Mouse (Mus musculus) right cerebral cortex, postnatal 25 days (tissue): ENCODE measurements at regions not wholly inside any gene's neighbourhood (a gene's known extent, or its start where the extent isn't known, plus 50 kb on each side); places are given as distances from the start of the nearest gene placed in this dataset.
"Not testable (repeated sequence)": the region's sequence is repeated elsewhere in the genome, so short reads cannot be mapped to it uniquely, and the experiment has no call there.

Experiments
- DNase-seq: peaks from one replicate; pipeline ENCODE4 v3.0.0; 2022

GRCm38 (mm10) chr12:109749711-109750243, 149.6 kb upstream of the Rtl1 start:
- DNase-seq: peak; percentile 86

- DNase-seq: no peak
These were observed 154.9 kb upstream of the Rtl1 start for GRCm38 (mm10) chr12:109754986-109755385.

GRCm38 (mm10) chr12:109764293-109764692, 164.2 kb upstream of the Rtl1 start:
- DNase-seq: no peak

GRCm38 (mm10) chr12:109766602-109767001, 166.5 kb upstream of the Rtl1 start:
- DNase-seq: not testable (repeated sequence)

- no peak for DNase-seq
These were observed 172.4 kb upstream of the Rtl1 start for GRCm38 (mm10) chr12:109772543-109772942.

- no peak for DNase-seq
These were observed 173.8 kb upstream of the Rtl1 start for GRCm38 (mm10) chr12:109773909-109774313.

- DNase-seq: no peak
These were observed 198.7 kb upstream of the Rtl1 start for GRCm38 (mm10) chr12:109798846-109799245.

- DNase-seq: no peak
These were observed 199.3 kb upstream of the Rtl1 start for GRCm38 (mm10) chr12:109799395-109799794.

- DNase-seq: peak; percentile 37
These were observed 227.2 kb upstream of the Rtl1 start for GRCm38 (mm10) chr12:109827241-109827915.

- no peak for DNase-seq
These were observed 230.3 kb upstream of the Rtl1 start for GRCm38 (mm10) chr12:109830303-109831020.

GRCm38 (mm10) chr12:109832964-109833363, 232.8 kb upstream of the Rtl1 start:
- DNase-seq: no peak

- no peak for DNase-seq
These were observed 236.4 kb upstream of the Rtl1 start for GRCm38 (mm10) chr12:109836521-109836920.

GRCm38 (mm10) chr12:109839126-109839587, 239.0 kb upstream of the Rtl1 start:
- no peak for DNase-seq

- no peak for DNase-seq
These were observed 239.9 kb upstream of the Rtl1 start for GRCm38 (mm10) chr12:109839946-109840524.

GRCm38 (mm10) chr12:109844723-109845601, 244.8 kb upstream of the Rtl1 start:
- DNase-seq: no peak

- DNase-seq: no peak
These were observed 245.4 kb upstream of the Rtl1 start for GRCm38 (mm10) chr12:109845602-109845906.

GRCm38 (mm10) chr12:109856336-109856735, 256.2 kb upstream of the Rtl1 start:
- no peak for DNase-seq

- no peak for DNase-seq
These were observed 257.6 kb upstream of the Rtl1 start for GRCm38 (mm10) chr12:109857705-109858104.

GRCm38 (mm10) chr12:109864826-109865225, 264.7 kb upstream of the Rtl1 start:
- DNase-seq: no peak

- DNase-seq: no peak
These were observed 270.9 kb upstream of the Rtl1 start for GRCm38 (mm10) chr12:109871021-109871420.

GRCm38 (mm10) chr12:109874466-109874865, 274.3 kb upstream of the Rtl1 start:
- no peak for DNase-seq

- DNase-seq: no peak
These were observed 281.0 kb upstream of the Rtl1 start for GRCm38 (mm10) chr12:109881108-109881507.

GRCm38 (mm10) chr12:109891206-109891605, 291.1 kb upstream of the Rtl1 start:
- no peak for DNase-seq
